14 mouse cellular contexts compared by ENCODE assay signal in the genomic region with DNA sequence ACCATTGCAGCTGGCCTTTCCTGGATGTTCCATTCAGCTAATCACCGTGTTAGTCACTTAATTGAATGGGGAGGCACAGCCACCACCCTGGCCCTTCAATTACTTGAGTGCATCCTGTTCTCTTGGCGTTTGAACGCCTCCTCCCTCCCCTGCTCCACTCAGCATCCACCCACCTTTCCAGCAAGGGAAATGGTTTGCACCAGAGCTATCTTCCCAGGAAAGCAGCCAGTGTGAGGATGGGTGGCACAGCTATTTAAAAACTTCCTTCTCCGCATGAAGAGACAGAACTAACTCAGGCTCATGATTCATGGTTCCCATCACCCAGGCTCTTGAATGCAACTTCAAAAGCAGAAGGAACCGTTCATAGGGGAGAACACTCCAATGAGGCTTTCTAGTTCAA. TPM values are rescaled to one million over a fixed set of nuclear protein-coding genes. Genes with fewer than 3 reads are reported as not detected.
A peak's percentile ranks its signal among the peaks of the same experiment; 100 is the strongest.
DNase-seq lines count a peak whose midpoint lies in the region; ATAC-seq lines count a peak whose summit lies in the region.
"Had no signal": no experiment of that assay in that cellular context is flagged by ENCODE, and none has a peak within 500 bp of the region (broad histone marks: within the 10 kb centered on the region; RNA-seq: fewer than 3 reads in every experiment).

No protein-coding gene starts in this region.

- ATAC-seq in megakaryocyte-erythroid progenitor cell, adult 5-6 weeks (replicated peaks; ENCODE audit: low FRiP score, low TSS enrichment, poor library complexity, severe bottlenecking): no peak
- ATAC-seq: forebrain, embryonic 14.5 days had no signal

- peak; percentile 23 to 32 for DNase-seq in layer of hippocampus, adult 8-10 months (ENCODE audit: low spot score in 2 of 2)
- DNase-seq in layer of hippocampus, postnatal 25 days (ENCODE audit: extremely low spot score in 1 of 2, low spot score in 1 of 2): no peak
- DNase-seq in frontal cortex, postnatal 25 days (ENCODE audit: low spot score in 2 of 2): peak; percentile 14 to 43
- DNase-seq in left cerebral cortex, postnatal 14 days (ENCODE audit: low spot score in 2 of 2): peak; percentile 62 to 67
- DNase-seq in telencephalon, adult 2 months (ENCODE audit: low read depth, low spot score): peak; percentile 92
- DNase-seq in lung, postnatal 10 days: no peak
- DNase-seq: cerebellum, postnatal 36 days; gastrocnemius, postnatal 10 days; heart, adult 2 months; heart, postnatal 10 days; lung, adult 18-20 months; lung, postnatal 36 days had no signal

- intact Hi-C loops in left cerebral cortex, postnatal 14 days (cut with DNase I): no loop called here

RNA-seq across cellular contexts. Expression of a gene that starts 37.7 kb away (rescaled TPM):
- total RNA-seq in layer of hippocampus, adult 8-10 months (2022): 100 to 1,000 TPM; 235 to 308 (median 283) TPM
- total RNA-seq in layer of hippocampus, postnatal 25 days (2021): 100 to 1,000 TPM; 255 to 275 TPM
- total RNA-seq in left cerebral cortex, postnatal 14 days (2021): 100 to 1,000 TPM; 246 to 257 TPM
- 29.5 and 35.0 TPM in 2 replicates for total RNA-seq in megakaryocyte-erythroid progenitor cell, adult 5-6 weeks (2014; fragmentation: Nextera tagmentation)
- total RNA-seq in megakaryocyte-erythroid progenitor cell, adult 5-6 weeks (2017): 12.8 and 21.7 TPM in 2 replicates

Comparison
In these comparisons a context has a peak if more than half of its experiments do, and no peak if none do; other contexts are left out.
1. DNase-seq: peak in layer of hippocampus, adult 8-10 months (2 of 2), frontal cortex, postnatal 25 days (2 of 2), left cerebral cortex, postnatal 14 days (2 of 2) and telencephalon, adult 2 months (single experiment); none in layer of hippocampus, postnatal 25 days (0 of 2) and lung, postnatal 10 days (single experiment).
2. RNA of a gene that starts 37.7 kb away (total RNA-seq): 235 to 308 TPM in layer of hippocampus, adult 8-10 months, 255 to 275 TPM in layer of hippocampus, postnatal 25 days and 246 to 257 TPM in left cerebral cortex, postnatal 14 days; 12.8 to 35.0 TPM in megakaryocyte-erythroid progenitor cell, adult 5-6 weeks; every median in the first group is over 4 times any median in the second.